Mouse (Mus musculus): Measurements from ENCODE around the gene Sf3a3.

DNA sequence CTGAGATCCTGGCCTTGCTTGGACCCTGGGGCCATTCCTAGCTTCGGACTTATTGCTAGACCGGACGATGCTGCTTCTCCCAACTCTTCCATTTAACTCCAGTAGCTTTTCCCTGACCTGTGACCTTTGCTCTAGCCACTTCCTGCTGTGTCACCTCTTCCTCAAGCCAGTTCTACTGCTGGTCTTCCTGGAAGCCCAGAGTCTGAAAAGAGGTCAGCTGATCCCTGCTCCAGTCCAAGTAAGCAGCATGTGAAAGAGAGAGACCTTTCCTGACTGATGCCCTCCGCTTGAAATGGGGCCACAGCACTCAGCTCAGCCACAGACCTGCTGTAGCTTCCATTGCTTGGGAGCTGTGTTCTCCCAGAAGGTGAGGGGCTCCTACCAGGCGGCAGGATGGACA, 22.9 kb downstream of the Sf3a3 start:
- TF ChIP-seq MAX (IDR thresholded peaks at IDR 0.05; ENCODE audit: low read depth) = no peak
- no peak for TF ChIP-seq POLR2A (IDR thresholded peaks at IDR 0.05; ENCODE audit: insufficient read length, low read depth)
- no peak for TF ChIP-seq TCF12 (IDR thresholded peaks at IDR 0.05; ENCODE audit: insufficient read depth, poor library complexity, severe bottlenecking)
- no peak for TF ChIP-seq MYOD1 (IDR thresholded peaks at IDR 0.05; ENCODE audit: control insufficient read depth in 1 of 3, insufficient read length in 2 of 3, low read depth in 2 of 3)
- no peak for TF ChIP-seq SRF (IDR thresholded peaks at IDR 0.05; ENCODE audit: control insufficient read depth, insufficient read length, low read depth)
